Mouse (Mus musculus) myocyte (in vitro differentiated cells): ENCODE results near the gene Dazap1. TPM values are rescaled to one million over a fixed set of nuclear protein-coding genes. Genes with fewer than 3 reads are reported as not detected.

Experiments used
- H3K27me3 ChIP-seq: one replicate; pipeline ENCODE4 v1.6.1; 2011; ENCODE audit not compliant: control insufficient read depth, insufficient read depth, insufficient read length
- H3K36me3 ChIP-seq: one replicate; pipeline ENCODE4 v1.6.1; 2011; ENCODE audit not compliant: control insufficient read depth, insufficient read depth
- H3K4me2 ChIP-seq: one replicate; pipeline ENCODE4 v1.6.1; 2011; ENCODE audit warnings: low read depth, control low read depth
- H3K4me3 ChIP-seq: one replicate; pipeline ENCODE4 v1.5.1; 2011; ENCODE audit warnings: mild to moderate bottlenecking, control low read depth, moderate library complexity
- H3K79me2 ChIP-seq: one replicate; pipeline ENCODE4 v1.6.1; 2011; ENCODE audit not compliant: control insufficient read depth, insufficient read depth
- H3ac ChIP-seq: one replicate; pipeline ENCODE4 v1.6.1; 2011; ENCODE audit not compliant: control insufficient read depth, insufficient read length
- CEBPB ChIP-seq: IDR thresholded peaks from 2 replicates; pipeline ENCODE4 v1.6.1; 2011; ENCODE audit warnings: mild to moderate bottlenecking, moderate library complexity; ENCODE audit not compliant: poor library complexity, insufficient read depth, severe bottlenecking
- E2F4 ChIP-seq: IDR thresholded peaks from one replicate; pipeline ENCODE4 v1.6.1; 2011; ENCODE audit warnings: mild to moderate bottlenecking, control low read depth, moderate library complexity; ENCODE audit not compliant: insufficient read depth
- MAX ChIP-seq: IDR thresholded peaks from one replicate; pipeline ENCODE4 v1.6.1; 2011; ENCODE audit warnings: low read depth, mild to moderate bottlenecking, control low read depth
- MYOD1 ChIP-seq, 3 experiments: IDR thresholded peaks; one replicate each; pipeline ENCODE4 v1.6.1; 2011; ENCODE audit warnings: control low read depth in 2 of 3, low read depth in 2 of 3, mild to moderate bottlenecking in 2 of 3, moderate library complexity in 1 of 3; ENCODE audit not compliant: insufficient read length in 2 of 3, control insufficient read depth in 1 of 3
- MYOG ChIP-seq, 3 experiments: IDR thresholded peaks; one replicate each; pipeline ENCODE4 v1.6.1; 2011; ENCODE audit warnings: control low read depth in 2 of 3, low read depth in 2 of 3, mild to moderate bottlenecking in 2 of 3; ENCODE audit not compliant: insufficient read length in 2 of 3, control insufficient read depth in 1 of 3, insufficient read depth in 1 of 3
- POLR2A ChIP-seq: IDR thresholded peaks from one replicate; pipeline ENCODE4 v1.6.1; 2011; ENCODE audit warnings: low read depth, mild to moderate bottlenecking, control low read depth, moderate library complexity; ENCODE audit not compliant: insufficient read length
- POLR2AphosphoS2 ChIP-seq: IDR thresholded peaks from one replicate; pipeline ENCODE4 v1.6.1; 2011; ENCODE audit warnings: low read depth, control low read depth; ENCODE audit not compliant: insufficient read length
- REST ChIP-seq: IDR thresholded peaks from one replicate; pipeline ENCODE4 v1.6.1; 2011; ENCODE audit warnings: mild to moderate bottlenecking, control low read depth, moderate library complexity; ENCODE audit not compliant: insufficient read depth, insufficient read length
- SRF ChIP-seq: IDR thresholded peaks from one replicate; pipeline ENCODE4 v1.6.1; 2011; ENCODE audit warnings: low read depth; ENCODE audit not compliant: control insufficient read depth, insufficient read length
- TCF12 ChIP-seq: IDR thresholded peaks from one replicate; pipeline ENCODE4 v1.6.1; 2011; ENCODE audit warnings: mild to moderate bottlenecking, control low read depth; ENCODE audit not compliant: poor library complexity, insufficient read depth, severe bottlenecking
- TCF3 ChIP-seq: IDR thresholded peaks from one replicate; pipeline ENCODE4 v1.6.1; 2011; ENCODE audit warnings: low read depth, control low read depth; ENCODE audit not compliant: insufficient read length
- USF1 ChIP-seq: IDR thresholded peaks from one replicate; pipeline ENCODE4 v1.6.1; 2011; ENCODE audit warnings: low read depth, mild to moderate bottlenecking, control low read depth, moderate library complexity
- polyA plus RNA-seq: library from polyadenylated mRNA; unstranded; fragments of >200 nt; fragmentation: generic; extraction: Trizol; gene quantifications from one replicate; pipeline ENCODE4 v1.2.1, GENCODE M21; 2012; ENCODE audit warnings: missing spikeins

Dazap1 gene
- polyA plus RNA-seq, 1 experiment: 123 TPM

GRCm38 (mm10) chr10:80276238-80276637 is 15.0 kb downstream of the Dazap1 start:
- no peak for TF ChIP-seq TCF12
- no peak for TF ChIP-seq MAX
- no peak for TF ChIP-seq CEBPB
- no peak for TF ChIP-seq E2F4
- no peak for TF ChIP-seq MYOD1 (IDR thresholded peaks at IDR 0.05; ENCODE audit: control insufficient read depth in 1 of 3, insufficient read length in 2 of 3, low read depth in 2 of 3)
- no peak for TF ChIP-seq TCF3
- no peak for TF ChIP-seq USF1
- no peak for TF ChIP-seq SRF
- TF ChIP-seq POLR2AphosphoS2: no peak
- TF ChIP-seq MYOG (IDR thresholded peaks at IDR 0.05; ENCODE audit: control insufficient read depth in 1 of 3, insufficient read depth in 1 of 3, insufficient read length in 2 of 3, low read depth in 2 of 3): no peak
- TF ChIP-seq REST: no peak
- TF ChIP-seq POLR2A: no peak

GRCm38 (mm10) chr10:80278390-80278789 is 17.1 kb downstream of the Dazap1 start:
- Histone ChIP-seq H3K27me3 (no peaks in the 10 kb centered on the region), H3K4me3 (no peak overlapping the region), H3K4me2 (no peak overlapping the region), H3K79me2 (peaks cover 14% of the 10 kb centered on the region), H3ac (no peak overlapping the region), H3K36me3 (peaks cover 29% of the 10 kb centered on the region)
- no peak for TF ChIP-seq POLR2AphosphoS2
- TF ChIP-seq MYOD1 (IDR thresholded peaks at IDR 0.05; ENCODE audit: control insufficient read depth in 1 of 3, insufficient read length in 2 of 3, low read depth in 2 of 3): peak in 2 of 3 experiments; percentile 43 to 66
- no peak for TF ChIP-seq TCF3
- peak in 2 of 3 experiments; percentile 64 to 76 for TF ChIP-seq MYOG (IDR thresholded peaks at IDR 0.05; ENCODE audit: control insufficient read depth in 1 of 3, insufficient read depth in 1 of 3, insufficient read length in 2 of 3, low read depth in 2 of 3)
- TF ChIP-seq POLR2A: no peak

More at GRCm38 (mm10) chr10:80276238-80276637, 15.0 kb downstream of the Dazap1 start:
- Histone ChIP-seq H3K4me2 (no peak overlapping the region), H3K4me3 (no peak overlapping the region), H3K36me3 (peaks cover 29% of the 10 kb centered on the region), H3K27me3 (no peaks in the 10 kb centered on the region), H3K79me2 (peaks cover 35% of the 10 kb centered on the region), H3ac (no peak overlapping the region)

GRCm38 (mm10) chr10:80279273-80279672 is 18.0 kb downstream of the Dazap1 start:
- H3K4me3 ChIP-seq: no peak overlapping the region
- peaks cover 29% of the 10 kb centered on the region for H3K36me3 ChIP-seq
- TF ChIP-seq SRF (no peak), USF1 (no peak), POLR2A (no peak), TCF3 (no peak), POLR2AphosphoS2 (no peak), MYOG (IDR thresholded peaks at IDR 0.05; ENCODE audit: control insufficient read depth in 1 of 3, insufficient read depth in 1 of 3, insufficient read length in 2 of 3, low read depth in 2 of 3) (no peak), MAX (no peak), REST (no peak), CEBPB (no peak), TCF12 (no peak), MYOD1 (IDR thresholded peaks at IDR 0.05; ENCODE audit: control insufficient read depth in 1 of 3, insufficient read length in 2 of 3, low read depth in 2 of 3) (no peak), E2F4 (no peak)
- H3K79me2 ChIP-seq: peaks cover 5% of the 10 kb centered on the region
- H3K27me3 ChIP-seq: no peaks in the 10 kb centered on the region
- no peak overlapping the region for H3K4me2 ChIP-seq
- no peak overlapping the region for H3ac ChIP-seq

GRCm38 (mm10) chr10:80281304-80281703 is 20.0 kb downstream of the Dazap1 start:
- no peaks in the 10 kb centered on the region for H3K79me2 ChIP-seq
- TF ChIP-seq E2F4 (no peak), USF1 (no peak), MAX (no peak), TCF3 (no peak), CEBPB (no peak), POLR2AphosphoS2 (no peak), POLR2A (no peak), MYOD1 (IDR thresholded peaks at IDR 0.05; ENCODE audit: control insufficient read depth in 1 of 3, insufficient read length in 2 of 3, low read depth in 2 of 3) (no peak), SRF (no peak)
- peaks cover 35% of the 10 kb centered on the region for H3K36me3 ChIP-seq
- H3ac ChIP-seq: no peak overlapping the region
- no peak overlapping the region for H3K4me3 ChIP-seq
- no peaks in the 10 kb centered on the region for H3K27me3 ChIP-seq
- no peak overlapping the region for H3K4me2 ChIP-seq

- Histone ChIP-seq H3K27me3 (no peaks in the 10 kb centered on the region), H3ac (no peak overlapping the region), H3K4me3 (no peak overlapping the region), H3K36me3 (peaks cover 31% of the 10 kb centered on the region), H3K79me2 (no peaks in the 10 kb centered on the region), H3K4me2 (no peak overlapping the region)
- no peak for TF ChIP-seq MAX
Measured at GRCm38 (mm10) chr10:80281921-80282371, 20.7 kb downstream of the Dazap1 start.
